Mouse (Mus musculus): ENCODE results near the gene Psat1. TPM values are rescaled to one million over a fixed set of nuclear protein-coding genes. Genes with fewer than 3 reads are reported as not detected.

Psat1 gene
- polyA plus RNA-seq, 1 experiment from 2014 or later, result 55.2 TPM

DNA sequence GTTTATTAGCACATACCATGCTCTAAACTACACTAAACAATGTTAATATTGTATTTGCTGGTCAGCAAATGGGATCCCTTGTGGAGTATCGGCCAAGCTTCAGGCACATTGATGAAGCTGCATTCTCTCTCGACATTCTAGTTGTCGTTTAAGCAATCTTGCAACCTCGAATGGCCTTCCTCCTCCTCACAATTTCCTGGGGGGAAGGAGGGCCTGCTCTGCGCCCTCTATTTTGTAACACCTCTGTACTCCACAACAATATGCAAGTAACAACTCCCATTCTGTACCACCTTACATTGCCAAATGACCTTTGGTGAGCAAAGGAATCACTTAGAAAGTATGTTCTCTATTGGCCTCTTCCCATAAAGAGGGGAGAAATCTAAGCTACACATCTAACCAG lies 91.8 kb downstream of the Psat1 start:
- Histone ChIP-seq H3K4me3 (replicated peaks; ENCODE audit: low read depth, low read length) (no peak overlapping the region), H3K4me1 (replicated peaks; ENCODE audit: insufficient read depth, low read length) (no peaks in the 10 kb centered on the region), H3K36me3 (ENCODE audit: insufficient read depth, low read length) (no peaks in the 10 kb centered on the region), H3K27ac (no peak overlapping the region), H3K27me3 (ENCODE audit: insufficient read depth, low read length) (no peaks in the 10 kb centered on the region), H3K9ac (ENCODE audit: low read depth, low read length) (no peak overlapping the region), H3K9me3 (replicated peaks; ENCODE audit: low read length) (no peaks in the 10 kb centered on the region), H3K4me2 (ENCODE audit: low read length) (no peak overlapping the region)
- 89% methylated on average over 5 of the region's 5 CpGs for WGBS
- TF ChIP-seq CTCF (IDR thresholded peaks at IDR 0.05; ENCODE audit: low read depth), result no peak
- no peak for DNase-seq (ENCODE audit: low spot score)
- ATAC-seq (replicated peaks; ENCODE audit: low FRiP score, low read depth), result no peak

Other genes starting within 250 kb of the Psat1 start
- 15.3 and 16.9 TPM in 2 replicates for gene Cep78, start 37.7 kb upstream of the Psat1 start, polyA plus RNA-seq (2015; fragmentation: Nextera tagmentation; extraction: Ambion mirVana)
- 27.2 and 30.0 TPM in 2 replicates for gene Gnaq, start 185.5 kb upstream of the Psat1 start, polyA plus RNA-seq (2015; fragmentation: Nextera tagmentation; extraction: Ambion mirVana)

All from kidney, postnatal 0 days (tissue).